Mouse (Mus musculus): ENCODE data around the gene Dpyd.

The Dpyd gene

GRCm38 (mm10) chr3:118561554-118562310 is at the start of gene Dpyd:
TSS of gene Dpyd (plus strand) at chr3:118562129.
- peak; percentile 4 to 20 for DNase-seq (ENCODE audit: low spot score in 2 of 2)

GRCm38 (mm10) chr3:118537676-118538075 is 24.3 kb upstream of the Dpyd start:
- no peak for DNase-seq (ENCODE audit: low spot score in 2 of 2)

- DNase-seq (ENCODE audit: low spot score in 2 of 2) = no peak
Measured at GRCm38 (mm10) chr3:118541766-118542165, 20.2 kb upstream of the Dpyd start.

- DNase-seq (ENCODE audit: low spot score in 2 of 2) = no peak
Measured at GRCm38 (mm10) chr3:118547551-118548210, 14.2 kb upstream of the Dpyd start.

- DNase-seq (ENCODE audit: low spot score in 2 of 2) = no peak
Measured at GRCm38 (mm10) chr3:118557605-118558004, 4.3 kb upstream of the Dpyd start.

GRCm38 (mm10) chr3:118559936-118560335 is 2.0 kb upstream of the Dpyd start:
- DNase-seq (ENCODE audit: low spot score in 2 of 2) = no peak

- DNase-seq (ENCODE audit: low spot score in 2 of 2) = no peak
Measured at GRCm38 (mm10) chr3:118562311-118562671, 362 bp downstream of the Dpyd start.

- DNase-seq (ENCODE audit: low spot score in 2 of 2) = no peak
Measured at GRCm38 (mm10) chr3:118566779-118567178, 4.8 kb downstream of the Dpyd start.

GRCm38 (mm10) chr3:118570197-118570596 is 8.3 kb downstream of the Dpyd start:
- DNase-seq (ENCODE audit: low spot score in 2 of 2) = no peak

- no peak for DNase-seq (ENCODE audit: low spot score in 2 of 2)
Measured at GRCm38 (mm10) chr3:118590559-118590958, 28.6 kb downstream of the Dpyd start.

- no peak for DNase-seq (ENCODE audit: low spot score in 2 of 2)
Measured at GRCm38 (mm10) chr3:118594864-118595263, 32.9 kb downstream of the Dpyd start.

- no peak for DNase-seq (ENCODE audit: low spot score in 2 of 2)
Measured at GRCm38 (mm10) chr3:118595693-118596092, 33.8 kb downstream of the Dpyd start.

- no peak for DNase-seq (ENCODE audit: low spot score in 2 of 2)
Measured at GRCm38 (mm10) chr3:118601689-118602640, 40.0 kb downstream of the Dpyd start.

- DNase-seq (ENCODE audit: low spot score in 2 of 2) = no peak
Measured at GRCm38 (mm10) chr3:118608708-118609107, 46.8 kb downstream of the Dpyd start.

GRCm38 (mm10) chr3:118626455-118627375 is 64.8 kb downstream of the Dpyd start:
- no peak for DNase-seq (ENCODE audit: low spot score in 2 of 2)

GRCm38 (mm10) chr3:118629737-118630136 is 67.8 kb downstream of the Dpyd start:
- DNase-seq (ENCODE audit: low spot score in 2 of 2) = no peak

- DNase-seq (ENCODE audit: low spot score in 2 of 2) = no peak
Measured at GRCm38 (mm10) chr3:118646024-118646570, 84.2 kb downstream of the Dpyd start.

GRCm38 (mm10) chr3:118663987-118664692 is 102.2 kb downstream of the Dpyd start:
- DNase-seq (ENCODE audit: low spot score in 2 of 2) = no peak

GRCm38 (mm10) chr3:118674121-118674745 is 112.3 kb downstream of the Dpyd start:
- DNase-seq (ENCODE audit: low spot score in 2 of 2) = no peak

- no peak for DNase-seq (ENCODE audit: low spot score in 2 of 2)
Measured at GRCm38 (mm10) chr3:118675441-118675840, 113.5 kb downstream of the Dpyd start.
